Mouse (Mus musculus): ENCODE data around the gene Ptp4a2. TPM values are rescaled to one million over a fixed set of nuclear protein-coding genes. Genes with fewer than 3 reads are reported as not detected.

Ptp4a2 gene
- polyA plus RNA-seq, 1 experiment from 2014 or later, result 222 TPM

- Histone ChIP-seq H3K4me2 (ENCODE audit: low read length) (no peak overlapping the region), H3K4me3 (ENCODE audit: low read depth, low read length) (no peak overlapping the region), H3K4me1 (ENCODE audit: control insufficient read depth, insufficient read depth, low read length) (peaks cover 9% of the 10 kb centered on the region), H3K27me3 (ENCODE audit: control insufficient read depth, insufficient read depth, low read depth, low read length) (no peaks in the 10 kb centered on the region), H3K9me3 (replicated peaks; ENCODE audit: control insufficient read depth, low read length, poor library complexity, severe bottlenecking) (no peaks in the 10 kb centered on the region), H3K27ac (ENCODE audit: low read length) (no peak overlapping the region), H3K9ac (ENCODE audit: low read depth, low read length) (no peak overlapping the region), H3K36me3 (ENCODE audit: control insufficient read depth, insufficient read depth, low read length) (no peaks in the 10 kb centered on the region)
- no peak for ATAC-seq
- 91% methylated on average over 1 of the region's 1 CpGs for WGBS
Observed at GRCm38 (mm10) chr4:129829799-129830198, 18.8 kb downstream of the Ptp4a2 start.

- no peak for ATAC-seq
- H3K4me2 ChIP-seq (ENCODE audit: low read length), result no peak overlapping the region
- no peaks in the 10 kb centered on the region for H3K9me3 ChIP-seq (replicated peaks; ENCODE audit: control insufficient read depth, low read length, poor library complexity, severe bottlenecking)
- H3K27me3 ChIP-seq (ENCODE audit: control insufficient read depth, insufficient read depth, low read depth, low read length), result no peaks in the 10 kb centered on the region
- H3K9ac ChIP-seq (ENCODE audit: low read depth, low read length), result no peak overlapping the region
- no peak overlapping the region for H3K27ac ChIP-seq (ENCODE audit: low read length)
- H3K4me3 ChIP-seq (ENCODE audit: low read depth, low read length), result no peak overlapping the region
- no peaks in the 10 kb centered on the region for H3K36me3 ChIP-seq (ENCODE audit: control insufficient read depth, insufficient read depth, low read length)
- H3K4me1 ChIP-seq (ENCODE audit: control insufficient read depth, insufficient read depth, low read length), result peaks cover 9% of the 10 kb centered on the region
- 90% methylated on average over 8 of the region's 8 CpGs for WGBS
Observed at GRCm38 (mm10) chr4:129830343-129830944, 19.4 kb downstream of the Ptp4a2 start.

GRCm38 (mm10) chr4:129834581-129834980 lies 23.6 kb downstream of the Ptp4a2 start:
- Histone ChIP-seq H3K4me2 (ENCODE audit: low read length) (no peak overlapping the region), H3K36me3 (ENCODE audit: control insufficient read depth, insufficient read depth, low read length) (no peaks in the 10 kb centered on the region), H3K4me1 (ENCODE audit: control insufficient read depth, insufficient read depth, low read length) (peaks cover 6% of the 10 kb centered on the region; the same call in 1 of the 2 replicates), H3K27me3 (ENCODE audit: control insufficient read depth, insufficient read depth, low read depth, low read length) (no peaks in the 10 kb centered on the region), H3K27ac (ENCODE audit: low read length) (no peak overlapping the region), H3K9me3 (replicated peaks; ENCODE audit: control insufficient read depth, low read length, poor library complexity, severe bottlenecking) (no peaks in the 10 kb centered on the region), H3K9ac (ENCODE audit: low read depth, low read length) (no peak overlapping the region), H3K4me3 (ENCODE audit: low read depth, low read length) (no peak overlapping the region)
- 75% methylated on average over 6 of the region's 6 CpGs for WGBS
- no peak for ATAC-seq

- 94% methylated on average over 7 of the region's 7 CpGs for WGBS
- ATAC-seq, result no peak
Observed at GRCm38 (mm10) chr4:129835296-129835695, 24.3 kb downstream of the Ptp4a2 start.

GRCm38 (mm10) chr4:129839866-129840555 lies 29.0 kb downstream of the Ptp4a2 start:
- Histone ChIP-seq H3K36me3 (ENCODE audit: control insufficient read depth, insufficient read depth, low read length) (peaks cover 7% of the 10 kb centered on the region; the same call in 1 of the 2 replicates), H3K27ac (ENCODE audit: low read length) (no peak overlapping the region), H3K9ac (ENCODE audit: low read depth, low read length) (no peak overlapping the region), H3K4me1 (ENCODE audit: control insufficient read depth, insufficient read depth, low read length) (no peaks in the 10 kb centered on the region), H3K4me2 (ENCODE audit: low read length) (no peak overlapping the region), H3K9me3 (replicated peaks; ENCODE audit: control insufficient read depth, low read length, poor library complexity, severe bottlenecking) (no peaks in the 10 kb centered on the region), H3K27me3 (ENCODE audit: control insufficient read depth, insufficient read depth, low read depth, low read length) (no peaks in the 10 kb centered on the region), H3K4me3 (ENCODE audit: low read depth, low read length) (no peak overlapping the region)
- no peak for ATAC-seq
- 93% methylated on average over 7 of the region's 7 CpGs for WGBS

More at GRCm38 (mm10) chr4:129835296-129835695, 24.3 kb downstream of the Ptp4a2 start:
- Histone ChIP-seq H3K36me3 (ENCODE audit: control insufficient read depth, insufficient read depth, low read length) (0 out of 2 replicates have a peak, but pooled peaks cover 4% of the 10 kb centered on the region), H3K4me2 (ENCODE audit: low read length) (no peak overlapping the region), H3K4me3 (ENCODE audit: low read depth, low read length) (no peak overlapping the region), H3K4me1 (ENCODE audit: control insufficient read depth, insufficient read depth, low read length) (peaks cover 6% of the 10 kb centered on the region; the same call in 1 of the 2 replicates), H3K27me3 (ENCODE audit: control insufficient read depth, insufficient read depth, low read depth, low read length) (no peaks in the 10 kb centered on the region), H3K27ac (ENCODE audit: low read length) (no peak overlapping the region), H3K9ac (ENCODE audit: low read depth, low read length) (no peak overlapping the region), H3K9me3 (replicated peaks; ENCODE audit: control insufficient read depth, low read length, poor library complexity, severe bottlenecking) (no peaks in the 10 kb centered on the region)

GRCm38 (mm10) chr4:129846823-129847222 lies 35.8 kb downstream of the Ptp4a2 start:
- no peak overlapping the region for H3K9ac ChIP-seq (ENCODE audit: low read depth, low read length)
- H3K4me1 ChIP-seq (ENCODE audit: control insufficient read depth, insufficient read depth, low read length), result no peaks in the 10 kb centered on the region
- ATAC-seq, result no peak
- no peaks in the 10 kb centered on the region for H3K27me3 ChIP-seq (ENCODE audit: control insufficient read depth, insufficient read depth, low read depth, low read length)
- H3K4me2 ChIP-seq (ENCODE audit: low read length), result no peak overlapping the region
- H3K4me3 ChIP-seq (ENCODE audit: low read depth, low read length), result no peak overlapping the region
- no peaks in the 10 kb centered on the region for H3K9me3 ChIP-seq (replicated peaks; ENCODE audit: control insufficient read depth, low read length, poor library complexity, severe bottlenecking)
- H3K27ac ChIP-seq (ENCODE audit: low read length), result no peak overlapping the region
- 87% methylated on average over 9 of the region's 9 CpGs for WGBS
- H3K36me3 ChIP-seq (ENCODE audit: control insufficient read depth, insufficient read depth, low read length), result peaks cover 10% of the 10 kb centered on the region; the same call in 1 of the 2 replicates

- no peak overlapping the region for H3K27ac ChIP-seq (ENCODE audit: low read length)
- 71% methylated on average over 2 of the region's 2 CpGs for WGBS
- H3K4me1 ChIP-seq (ENCODE audit: control insufficient read depth, insufficient read depth, low read length), result peaks cover 6% of the 10 kb centered on the region
- ATAC-seq, result no peak
- no peaks in the 10 kb centered on the region for H3K9me3 ChIP-seq (replicated peaks; ENCODE audit: control insufficient read depth, low read length, poor library complexity, severe bottlenecking)
- H3K36me3 ChIP-seq (ENCODE audit: control insufficient read depth, insufficient read depth, low read length), result peaks cover 8% of the 10 kb centered on the region; the same call in 1 of the 2 replicates
- no peak overlapping the region for H3K9ac ChIP-seq (ENCODE audit: low read depth, low read length)
- H3K4me3 ChIP-seq (ENCODE audit: low read depth, low read length), result no peak overlapping the region
- H3K4me2 ChIP-seq (ENCODE audit: low read length), result no peak overlapping the region
- H3K27me3 ChIP-seq (ENCODE audit: control insufficient read depth, insufficient read depth, low read depth, low read length), result no peaks in the 10 kb centered on the region
Observed at GRCm38 (mm10) chr4:129850491-129850890, 39.5 kb downstream of the Ptp4a2 start.

- no peak overlapping the region for H3K4me2 ChIP-seq (ENCODE audit: low read length)
- peaks cover 16% of the 10 kb centered on the region for H3K4me1 ChIP-seq (ENCODE audit: control insufficient read depth, insufficient read depth, low read length)
- 76% methylated on average over 3 of the region's 3 CpGs for WGBS
- H3K9me3 ChIP-seq (replicated peaks; ENCODE audit: control insufficient read depth, low read length, poor library complexity, severe bottlenecking), result no peaks in the 10 kb centered on the region
- no peak overlapping the region for H3K9ac ChIP-seq (ENCODE audit: low read depth, low read length)
- H3K4me3 ChIP-seq (ENCODE audit: low read depth, low read length), result no peak overlapping the region
- peaks cover 8% of the 10 kb centered on the region; the same call in 1 of the 2 replicates for H3K36me3 ChIP-seq (ENCODE audit: control insufficient read depth, insufficient read depth, low read length)
- H3K27me3 ChIP-seq (ENCODE audit: control insufficient read depth, insufficient read depth, low read depth, low read length), result no peaks in the 10 kb centered on the region
- no peak for ATAC-seq
- H3K27ac ChIP-seq (ENCODE audit: low read length), result no peak overlapping the region
Observed at GRCm38 (mm10) chr4:129851861-129852260, 40.8 kb downstream of the Ptp4a2 start.

GRCm38 (mm10) chr4:129853053-129853452 lies 42.0 kb downstream of the Ptp4a2 start:
- Histone ChIP-seq H3K27me3 (ENCODE audit: control insufficient read depth, insufficient read depth, low read depth, low read length) (no peaks in the 10 kb centered on the region), H3K9ac (ENCODE audit: low read depth, low read length) (no peak overlapping the region), H3K4me1 (ENCODE audit: control insufficient read depth, insufficient read depth, low read length) (peaks cover 16% of the 10 kb centered on the region), H3K4me3 (ENCODE audit: low read depth, low read length) (no peak overlapping the region), H3K4me2 (ENCODE audit: low read length) (no peak overlapping the region), H3K36me3 (ENCODE audit: control insufficient read depth, insufficient read depth, low read length) (peaks cover 8% of the 10 kb centered on the region; the same call in 1 of the 2 replicates), H3K9me3 (replicated peaks; ENCODE audit: control insufficient read depth, low read length, poor library complexity, severe bottlenecking) (no peaks in the 10 kb centered on the region), H3K27ac (ENCODE audit: low read length) (no peak overlapping the region)
- no peak for ATAC-seq
- WGBS, result 80% methylated on average over 2 of the region's 2 CpGs
